8 mouse cellular contexts compared by ENCODE assay signal in genomic region chr12:30911261-30912047, GRCm38 (mm10). TPM values are rescaled to one million over a fixed set of nuclear protein-coding genes. Genes with fewer than 3 reads are reported as not detected.
DNase-seq lines count a peak whose midpoint lies in the region; ATAC-seq and TF ChIP-seq lines count a peak whose summit lies in the region.

Acp1 (minus strand) TSS chr12:30911589.
Sh3yl1 (plus strand) TSS chr12:30911668.

- under 1% methylated on average over 50 of the region's 52 CpGs for WGBS in heart, embryonic 13.5 days
- under 1% methylated on average over 52 of the region's 52 CpGs for WGBS in liver, embryonic 12.5 days (ENCODE audit: insufficient replicate concordance)
- WGBS in stomach, embryonic 15.5 days: under 1% methylated on average over 52 of the region's 52 CpGs

- H3K27ac ChIP-seq in heart, embryonic 13.5 days (replicated peaks): peak within 1 kb of the TSS; percentile 68
- peak within 1 kb of the TSS; percentile 98 for H3K27ac ChIP-seq in liver, embryonic 12.5 days
- peak within 1 kb of the TSS; percentile 73 for H3K27ac ChIP-seq in stomach, embryonic 15.5 days

- H3K4me2 ChIP-seq in heart, embryonic 13.5 days: peak within 1 kb of the TSS; percentile 97
- peak within 1 kb of the TSS; percentile 85 for H3K4me2 ChIP-seq in liver, embryonic 12.5 days
- peak within 1 kb of the TSS; percentile 88 for H3K4me2 ChIP-seq in stomach, embryonic 15.5 days

- H3K4me1 ChIP-seq in erythroblast, embryonic 14.5 days (ENCODE audit: control insufficient read depth): peaks cover 70% of the 10 kb centered on the region
- peaks cover 18% of the 10 kb centered on the region for H3K4me1 ChIP-seq in heart, embryonic 13.5 days
- H3K4me1 ChIP-seq in liver, embryonic 12.5 days: peaks cover 56% of the 10 kb centered on the region
- peaks cover 13% of the 10 kb centered on the region for H3K4me1 ChIP-seq in stomach, embryonic 15.5 days

- H3ac ChIP-seq in C2C12 (ENCODE audit: control insufficient read depth, insufficient read length, low read depth): peak within 1 kb of the TSS; percentile 84

- peaks cover 1% of the 10 kb centered on the region for H3K36me3 ChIP-seq in C2C12 (ENCODE audit: control insufficient read depth, insufficient read depth)
- peaks cover 61% of the 10 kb centered on the region for H3K36me3 ChIP-seq in erythroblast, embryonic 14.5 days (ENCODE audit: control insufficient read depth)
- H3K36me3 ChIP-seq in heart, embryonic 13.5 days: 0 out of 2 replicates have a peak, but pooled peaks cover 2% of the 10 kb centered on the region
- H3K36me3 ChIP-seq in liver, embryonic 12.5 days: peaks cover 17% of the 10 kb centered on the region
- H3K36me3 ChIP-seq in stomach, embryonic 15.5 days: no peaks in the 10 kb centered on the region

- peak; percentile 35; the same call in 1 of the 2 replicates for TF ChIP-seq POLR2A in brain, embryonic 14.5 days (IDR thresholded peaks at IDR 0.05; ENCODE audit: borderline replicate concordance, extremely low read depth, insufficient read depth, insufficient read length, poor library complexity, severe bottlenecking)

- ATAC-seq in heart, embryonic 13.5 days (ENCODE audit: extremely low read depth, insufficient number of reproducible peaks, low FRiP score, low TSS enrichment): peak; percentile 94
- ATAC-seq in liver, embryonic 12.5 days: peak; percentile 83
- ATAC-seq in stomach, embryonic 15.5 days (ENCODE audit: insufficient read depth, low FRiP score, low read depth): peak; percentile 94

- no peak for TF ChIP-seq CTCF in C2C12 (IDR thresholded peaks at IDR 0.05; ENCODE audit: control insufficient read depth, insufficient read depth, insufficient read length)
- no peak for TF ChIP-seq CTCF in brain, embryonic 14.5 days (IDR thresholded peaks at IDR 0.05; ENCODE audit: borderline replicate concordance, extremely low read depth, insufficient read depth, insufficient read length)

- H3K4me3 ChIP-seq in C2C12 (ENCODE audit: insufficient read depth, poor library complexity, severe bottlenecking): peak within 1 kb of the TSS; percentile 74
- peak within 1 kb of the TSS; percentile 100 for H3K4me3 ChIP-seq in erythroblast, embryonic 14.5 days (replicated peaks)
- peak within 1 kb of the TSS; percentile 77 for H3K4me3 ChIP-seq in heart, embryonic 13.5 days
- peak within 1 kb of the TSS; percentile 92 for H3K4me3 ChIP-seq in liver, embryonic 12.5 days
- peak within 1 kb of the TSS; percentile 82 for H3K4me3 ChIP-seq in stomach, embryonic 15.5 days (replicated peaks)

- DNase-seq in brain, embryonic 14.5 days (ENCODE audit: low read depth): peak; percentile 97
- DNase-seq in kidney, postnatal 10 days: peak; percentile 98
- DNase-seq in natural killer cell, adult 2 months (ENCODE audit: low spot score in 2 of 2): peak; percentile 92 to 93

- no peaks in the 10 kb centered on the region for H3K27me3 ChIP-seq in C2C12 (ENCODE audit: control insufficient read depth, insufficient read depth, insufficient read length)
- peaks cover 9% of the 10 kb centered on the region for H3K27me3 ChIP-seq in erythroblast, embryonic 14.5 days (ENCODE audit: control insufficient read depth)
- no peaks in the 10 kb centered on the region; the same call in 1 of the 2 replicates for H3K27me3 ChIP-seq in heart, embryonic 13.5 days (replicated peaks)
- no peaks in the 10 kb centered on the region for H3K27me3 ChIP-seq in liver, embryonic 12.5 days (replicated peaks)
- no peaks in the 10 kb centered on the region for H3K27me3 ChIP-seq in stomach, embryonic 15.5 days (replicated peaks)

- peak within 1 kb of the TSS; percentile 92 for H3K9ac ChIP-seq in heart, embryonic 13.5 days
- peak within 1 kb of the TSS; percentile 95 for H3K9ac ChIP-seq in liver, embryonic 12.5 days
- peak within 1 kb of the TSS; percentile 73 for H3K9ac ChIP-seq in stomach, embryonic 15.5 days

- no peaks in the 10 kb centered on the region for H3K9me3 ChIP-seq in erythroblast, embryonic 14.5 days (ENCODE audit: control insufficient read depth, low read length)
- no peaks in the 10 kb centered on the region; the same call in 1 of the 2 replicates for H3K9me3 ChIP-seq in heart, embryonic 13.5 days
- no peaks in the 10 kb centered on the region for H3K9me3 ChIP-seq in liver, embryonic 12.5 days (replicated peaks)
- no peaks in the 10 kb centered on the region for H3K9me3 ChIP-seq in stomach, embryonic 15.5 days

- peaks cover 48% of the 10 kb centered on the region for H3K79me2 ChIP-seq in C2C12 (ENCODE audit: control insufficient read depth, insufficient read depth)

- peaks cover 24% of the 10 kb centered on the region for H3K79me3 ChIP-seq in C2C12 (ENCODE audit: low read depth)

TF ChIP-seq in C2C12, 6 proteins besides CTCF, POLR2A, EP300 and RAD21:
- TF ChIP-seq MYOG (IDR thresholded peaks at IDR 0.05; ENCODE audit: control insufficient read depth, extremely low read depth, insufficient read length): no peak
- TF ChIP-seq MYOD1 (IDR thresholded peaks at IDR 0.05; ENCODE audit: control insufficient read depth, insufficient read length, low read depth): no peak
- no peak for TF ChIP-seq CEBPB (IDR thresholded peaks at IDR 0.05; ENCODE audit: low read depth)
- TF ChIP-seq USF1 (IDR thresholded peaks at IDR 0.05; ENCODE audit: low read depth): no peak
- TF ChIP-seq FOSL1 (IDR thresholded peaks at IDR 0.05; ENCODE audit: insufficient read depth, low read length, poor library complexity, severe bottlenecking): no peak
- TF ChIP-seq MAX (IDR thresholded peaks at IDR 0.05): no peak

RNA-seq across cellular contexts. Expression of gene Acp1, which starts in this region (rescaled TPM):
- polyA plus RNA-seq in C2C12 (2012; fragmentation: generic; extraction: Trizol): 41.3 TPM
- polyA plus RNA-seq in brain, embryonic 14.5 days (2012; rRNA removed): 9.5 and 22.3 TPM in 2 replicates
- 1.4 and 1.8 TPM in 2 replicates for polyA plus RNA-seq in erythroblast, embryonic 14.5 days (2012)
- 107 and 129 TPM in 2 replicates for polyA plus RNA-seq in heart, embryonic 13.5 days (2015; fragmentation: Nextera tagmentation; extraction: Ambion mirVana)
- polyA plus RNA-seq in liver, embryonic 12.5 days (2016; fragmentation: Nextera tagmentation; extraction: Ambion mirVana): 299 and 326 TPM in 2 replicates
- 151 and 164 TPM in 2 replicates for polyA plus RNA-seq in stomach, embryonic 15.5 days (2015; fragmentation: Nextera tagmentation; extraction: Ambion mirVana)

RNA-seq across cellular contexts. Expression of gene Sh3yl1, which starts in this region (rescaled TPM):
- polyA plus RNA-seq in C2C12 (2012; fragmentation: generic; extraction: Trizol): 1.4 TPM
- polyA plus RNA-seq in brain, embryonic 14.5 days (2012; rRNA removed): 19.3 and 23.0 TPM in 2 replicates
- 4.8 and 5.1 TPM in 2 replicates for polyA plus RNA-seq in erythroblast, embryonic 14.5 days (2012)
- polyA plus RNA-seq in heart, embryonic 13.5 days (2015; fragmentation: Nextera tagmentation; extraction: Ambion mirVana): 7.5 and 8.1 TPM in 2 replicates
- polyA plus RNA-seq in liver, embryonic 12.5 days (2016; fragmentation: Nextera tagmentation; extraction: Ambion mirVana): 36.0 and 38.4 TPM in 2 replicates
- 25.7 and 28.4 TPM in 2 replicates for polyA plus RNA-seq in stomach, embryonic 15.5 days (2015; fragmentation: Nextera tagmentation; extraction: Ambion mirVana)

Comparison
In these comparisons a context has a peak if more than half of its experiments do, and no peak if none do; other contexts are left out.
1. Peak in every context shown above with its lines: DNase-seq, ATAC-seq, H3K4me3 ChIP-seq and H3K27ac ChIP-seq.